ENCODE assay signal across 8 mouse cellular contexts in genomic region chr19:6235084-6236052, GRCm38 (mm10). TPM values are rescaled to one million over a fixed set of nuclear protein-coding genes. Genes with fewer than 3 reads are reported as not detected.
DNase-seq lines count a peak whose midpoint lies in the region; ATAC-seq lines count a peak whose summit lies in the region.

TSS of gene Ppp2r5b (minus strand) at chr19:6235872.

- H3K27ac ChIP-seq in forebrain, embryonic 11.5 days (ENCODE audit: low read depth, low read length): peak within 1 kb of the TSS; percentile 76
- peak within 1 kb of the TSS; percentile 99 for H3K27ac ChIP-seq in heart, embryonic 16.5 days (ENCODE audit: low read length)
- peak within 1 kb of the TSS; percentile 97 for H3K27ac ChIP-seq in liver, embryonic 15.5 days (replicated peaks)
- H3K27ac ChIP-seq in neural tube, embryonic 12.5 days: 0 out of 2 replicates have a peak within 1 kb of the TSS, but pooled peaks have one; percentile 60

- H3K4me2 ChIP-seq in forebrain, embryonic 11.5 days (ENCODE audit: low read depth, low read length, severe bottlenecking): peak within 1 kb of the TSS; percentile 66
- H3K4me2 ChIP-seq in heart, embryonic 16.5 days (ENCODE audit: low read depth, low read length): peak within 1 kb of the TSS; percentile 97
- H3K4me2 ChIP-seq in liver, embryonic 15.5 days: peak within 1 kb of the TSS; percentile 98
- H3K4me2 ChIP-seq in neural tube, embryonic 12.5 days (replicated peaks): peak within 1 kb of the TSS; percentile 81

- no peaks in the 10 kb centered on the region for H3K27me3 ChIP-seq in forebrain, embryonic 11.5 days (ENCODE audit: control insufficient read depth, insufficient read depth, low read length)
- H3K27me3 ChIP-seq in heart, embryonic 16.5 days (ENCODE audit: control insufficient read depth, insufficient read depth, low read length): no peaks in the 10 kb centered on the region
- no peaks in the 10 kb centered on the region for H3K27me3 ChIP-seq in liver, embryonic 15.5 days
- no peaks in the 10 kb centered on the region for H3K27me3 ChIP-seq in neural tube, embryonic 12.5 days (replicated peaks)

- H3K9ac ChIP-seq in forebrain, embryonic 11.5 days (ENCODE audit: low read length): peak within 1 kb of the TSS; percentile 61
- peak within 1 kb of the TSS; percentile 86 for H3K9ac ChIP-seq in heart, embryonic 16.5 days (ENCODE audit: low read length)
- peak within 1 kb of the TSS; percentile 81 for H3K9ac ChIP-seq in liver, embryonic 15.5 days
- peak within 1 kb of the TSS; percentile 91 for H3K9ac ChIP-seq in neural tube, embryonic 12.5 days

- no peaks in the 10 kb centered on the region; the same call in 1 of the 2 replicates for H3K36me3 ChIP-seq in forebrain, embryonic 11.5 days (ENCODE audit: control insufficient read depth, insufficient read depth, low read length)
- H3K36me3 ChIP-seq in heart, embryonic 16.5 days (ENCODE audit: control insufficient read depth, insufficient read depth): peaks cover 8% of the 10 kb centered on the region; the same call in 1 of the 2 replicates
- H3K36me3 ChIP-seq in liver, embryonic 15.5 days (replicated peaks): no peaks in the 10 kb centered on the region
- H3K36me3 ChIP-seq in neural tube, embryonic 12.5 days: peaks cover 27% of the 10 kb centered on the region

- DNase-seq in CD8-positive naive resting alpha-beta T cell, adult 2 months (ENCODE audit: low read depth in 2 of 2, low spot score in 2 of 2): peak; percentile 95 to 99
- DNase-seq in c-Kit-positive CD71-negative TER-119-negative erythroid progenitor cells, embryonic 14.5 days (ENCODE audit: low read depth): peak; percentile 90
- peak; percentile 95 for DNase-seq in forebrain, embryonic 11.5 days (ENCODE audit: low spot score)
- DNase-seq in kidney, postnatal 36 days: peak; percentile 96 to 97
- peak; percentile 93 for DNase-seq in telencephalon, adult 2 months (ENCODE audit: low read depth, low spot score)

- H3K9me3 ChIP-seq in forebrain, embryonic 11.5 days (ENCODE audit: control insufficient read depth, low read length): no peaks in the 10 kb centered on the region
- no peaks in the 10 kb centered on the region for H3K9me3 ChIP-seq in heart, embryonic 16.5 days (replicated peaks; ENCODE audit: control insufficient read depth, low read length)
- H3K9me3 ChIP-seq in liver, embryonic 15.5 days (replicated peaks): no peaks in the 10 kb centered on the region
- H3K9me3 ChIP-seq in neural tube, embryonic 12.5 days: no peaks in the 10 kb centered on the region

- WGBS in forebrain, embryonic 11.5 days: 2% methylated on average over 48 of the region's 48 CpGs
- 4% methylated on average over 48 of the region's 48 CpGs for WGBS in heart, embryonic 16.5 days
- WGBS in liver, embryonic 15.5 days (ENCODE audit: insufficient replicate concordance): 7% methylated on average over 48 of the region's 48 CpGs
- WGBS in neural tube, embryonic 12.5 days: 3% methylated on average over 48 of the region's 48 CpGs

- H3K4me3 ChIP-seq in forebrain, embryonic 11.5 days (ENCODE audit: low read depth, low read length): peak within 1 kb of the TSS; percentile 67
- H3K4me3 ChIP-seq in heart, embryonic 16.5 days (ENCODE audit: low read length): peak within 1 kb of the TSS; percentile 79
- peak within 1 kb of the TSS; percentile 74 for H3K4me3 ChIP-seq in liver, embryonic 15.5 days (replicated peaks)
- H3K4me3 ChIP-seq in neural tube, embryonic 12.5 days: peak within 1 kb of the TSS; percentile 80

- ATAC-seq in forebrain, embryonic 11.5 days (replicated peaks; ENCODE audit: low FRiP score): peak; percentile 92
- peak; percentile 93 for ATAC-seq in heart, embryonic 16.5 days (replicated peaks; ENCODE audit: extremely low read depth, insufficient read depth, low FRiP score)
- ATAC-seq in liver, embryonic 15.5 days (ENCODE audit: insufficient read depth): peak; percentile 88
- peak; percentile 94 for ATAC-seq in neural tube, embryonic 12.5 days (ENCODE audit: low FRiP score, low read depth)

- peaks cover 7% of the 10 kb centered on the region; the same call in 1 of the 2 replicates for H3K4me1 ChIP-seq in forebrain, embryonic 11.5 days (replicated peaks; ENCODE audit: control insufficient read depth, insufficient read depth, low read length)
- peaks cover 15% of the 10 kb centered on the region for H3K4me1 ChIP-seq in heart, embryonic 16.5 days (ENCODE audit: control insufficient read depth, insufficient read depth, low read length)
- peaks cover 58% of the 10 kb centered on the region for H3K4me1 ChIP-seq in liver, embryonic 15.5 days (replicated peaks)
- H3K4me1 ChIP-seq in neural tube, embryonic 12.5 days: peaks cover 14% of the 10 kb centered on the region

RNA-seq across cellular contexts. Expression of gene Ppp2r5b, which starts in this region (rescaled TPM):
- polyA plus RNA-seq in forebrain, embryonic 11.5 days (2014; fragmentation: Nextera tagmentation; extraction: Ambion mirVana): 41.4 and 45.6 TPM in 2 replicates
- 22.6 and 23.4 TPM in 2 replicates for polyA plus RNA-seq in heart, embryonic 16.5 days (2015; fragmentation: Nextera tagmentation; extraction: Ambion mirVana)
- 3.3 and 5.0 TPM in 2 replicates for polyA plus RNA-seq in liver, embryonic 15.5 days (2015; fragmentation: Nextera tagmentation; extraction: Ambion mirVana)
- polyA plus RNA-seq in neural tube, embryonic 12.5 days (2016; fragmentation: Nextera tagmentation; extraction: Ambion mirVana): 77.8 and 82.8 TPM in 2 replicates

Comparison
In these comparisons a context has a peak if more than half of its experiments do, and no peak if none do; other contexts are left out.
1. Peak in every context shown above with its lines: DNase-seq, ATAC-seq, H3K4me3 ChIP-seq and H3K27ac ChIP-seq.